Mouse (Mus musculus) limb, embryonic 14.5 days (tissue): ENCODE results near the gene Smpd2. TPM values are rescaled to one million over a fixed set of nuclear protein-coding genes. Genes with fewer than 3 reads are reported as not detected.

ENCODE experiments used
- ATAC-seq: fragments of 200-750 bp; cut with Nextera tagmentation; 2 replicates; pipeline ENCODE4 v1.8.0; 2017; ENCODE audit warnings: low read depth, moderate number of reproducible peaks, moderate TSS enrichment; ENCODE audit not compliant: low FRiP score
- DNase-seq: peaks from one replicate; pipeline ENCODE4 v3.0.0-alpha.2; 2015; ENCODE audit warnings: low spot score
- H3K27ac ChIP-seq: fragments of 300-500 bp; sonication (generic); replicated peaks from 2 replicates; pipeline ENCODE4 v1.5.1; 2014; ENCODE audit warnings: low read depth, mild to moderate bottlenecking, low read length, moderate library complexity, mixed read lengths
- H3K27me3 ChIP-seq: fragments of 300-500 bp; sonication (generic); 2 replicates; pipeline ENCODE4 v1.6.1; 2014; ENCODE audit warnings: low read length, mixed read lengths; ENCODE audit not compliant: control insufficient read depth, insufficient read depth
- H3K36me3 ChIP-seq: fragments of 300-500 bp; sonication (generic); 2 replicates; pipeline ENCODE4 v1.6.1; 2014; ENCODE audit warnings: mild to moderate bottlenecking, low read length, moderate library complexity, mixed read lengths; ENCODE audit not compliant: control insufficient read depth, insufficient read depth
- H3K4me1 ChIP-seq: fragments of 300-500 bp; sonication (generic); 2 replicates; pipeline ENCODE4 v1.6.1; 2014; ENCODE audit warnings: antibody characterized with exemption, low read length, mixed read lengths; ENCODE audit not compliant: control insufficient read depth, insufficient read depth
- H3K4me2 ChIP-seq: fragments of 300-500 bp; sonication (generic); replicated peaks from 2 replicates; pipeline ENCODE4 v1.6.1; 2014; ENCODE audit warnings: low read depth, mild to moderate bottlenecking, low read length, moderate library complexity; ENCODE audit not compliant: severe bottlenecking
- H3K4me3 ChIP-seq: fragments of 300-500 bp; sonication (generic); replicated peaks from 2 replicates; pipeline ENCODE4 v1.5.1; 2014; ENCODE audit warnings: low read length
- H3K9ac ChIP-seq: fragments of 300-500 bp; sonication (generic); 2 replicates; pipeline ENCODE4 v1.6.1; 2014; ENCODE audit warnings: mild to moderate bottlenecking, low read depth, low read length, moderate library complexity; ENCODE audit not compliant: severe bottlenecking
- H3K9me3 ChIP-seq: fragments of 300-500 bp; sonication (generic); 2 replicates; pipeline ENCODE4 v1.6.1; 2016; ENCODE audit warnings: low read length; ENCODE audit not compliant: control insufficient read depth
- POLR2A ChIP-seq: fragments of 200-500 bp; IDR thresholded peaks from 2 replicates; pipeline ENCODE4 v1.8.0; 2012; ENCODE audit warnings: inconsistent platforms, mild to moderate bottlenecking, moderate library complexity, borderline replicate concordance; ENCODE audit not compliant: insufficient read depth, insufficient read length; ENCODE audit errors: extremely low read depth
- WGBS: fragments of 180-500 bp; shearing (Covaris S2); extraction: QIAGEN DNeasy Blood & Tissue Kit; methylation state at CpG from one replicate; pipeline ENCODE4 v1.1.7; 2014; 5-methylcytosine and 5-hydroxymethylcytosine counted together
- polyA plus RNA-seq, 2 experiments: library from polyadenylated mRNA; depleted of rRNA in 1 of 2; stranded (reverse) in 1 of 2; unstranded in 1 of 2; fragments of >200 nt; fragmentation: Nextera tagmentation in 1 of 2; extraction: Ambion mirVana in 1 of 2; gene quantifications; 2 replicates each; pipeline versions ENCODE4 v1.2.1 to v1.2.3; 2012 to 2014

Smpd2 gene
- polyA plus RNA-seq, 2 experiments: 46.2 to 75.2 TPM

- no peak overlapping the region for H3K27ac ChIP-seq
- ATAC-seq (no peak), DNase-seq (no peak)
- H3K9ac ChIP-seq: no peak overlapping the region
- 87% methylated on average over 4 of the region's 4 CpGs for WGBS
- no peak overlapping the region for H3K4me2 ChIP-seq
- no peaks in the 10 kb centered on the region for H3K4me1 ChIP-seq
- no peak overlapping the region for H3K4me3 ChIP-seq
- no peak for TF ChIP-seq POLR2A
- peaks cover 58% of the 10 kb centered on the region for H3K36me3 ChIP-seq
- no peaks in the 10 kb centered on the region for H3K9me3 ChIP-seq
- H3K27me3 ChIP-seq: no peaks in the 10 kb centered on the region
Measured at GRCm38 (mm10) chr10:41459990-41460389, 30.2 kb downstream of the Smpd2 start.

DNA sequence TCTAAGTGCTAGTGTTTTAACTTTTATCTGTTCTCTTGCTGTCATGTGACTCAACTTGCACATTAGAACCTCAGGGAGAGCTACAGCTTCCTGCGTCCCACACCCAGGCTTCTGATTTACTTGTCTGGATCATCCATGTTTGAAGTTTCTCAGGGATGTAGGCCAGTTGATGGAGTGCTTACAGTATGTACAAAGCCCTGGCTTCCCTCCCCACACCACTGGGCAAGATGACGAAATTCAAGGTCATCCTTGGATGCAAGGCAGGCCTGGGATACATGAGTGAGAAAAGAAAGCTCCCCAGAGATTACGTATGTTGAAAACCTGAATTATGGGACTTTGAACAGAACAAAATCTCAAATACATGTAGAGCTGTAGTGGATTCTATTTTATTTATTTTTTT is 37.4 kb downstream of the Smpd2 start:
- Histone ChIP-seq H3K4me2 (no peak overlapping the region), H3K27ac (no peak overlapping the region), H3K9me3 (no peaks in the 10 kb centered on the region), H3K4me3 (no peak overlapping the region), H3K9ac (no peak overlapping the region), H3K27me3 (no peaks in the 10 kb centered on the region), H3K4me1 (0 out of 2 replicates have a peak, but pooled peaks cover 5% of the 10 kb centered on the region), H3K36me3 (peaks cover 47% of the 10 kb centered on the region)
- ATAC-seq: no peak
- DNase-seq: no peak
- WGBS: 93% methylated on average over 3 of the region's 3 CpGs
- TF ChIP-seq POLR2A: no peak

- Histone ChIP-seq H3K36me3 (peaks cover 41% of the 10 kb centered on the region), H3K4me3 (no peak overlapping the region), H3K27ac (no peak overlapping the region), H3K9me3 (no peaks in the 10 kb centered on the region), H3K4me2 (no peak overlapping the region), H3K4me1 (0 out of 2 replicates have a peak, but pooled peaks cover 5% of the 10 kb centered on the region), H3K9ac (no peak overlapping the region), H3K27me3 (no peaks in the 10 kb centered on the region)
- TF ChIP-seq POLR2A: no peak
- ATAC-seq (no peak), DNase-seq (no peak)
- 95% methylated on average over 9 of the region's 9 CpGs for WGBS
Measured at GRCm38 (mm10) chr10:41451656-41452055, 38.5 kb downstream of the Smpd2 start.

DNA sequence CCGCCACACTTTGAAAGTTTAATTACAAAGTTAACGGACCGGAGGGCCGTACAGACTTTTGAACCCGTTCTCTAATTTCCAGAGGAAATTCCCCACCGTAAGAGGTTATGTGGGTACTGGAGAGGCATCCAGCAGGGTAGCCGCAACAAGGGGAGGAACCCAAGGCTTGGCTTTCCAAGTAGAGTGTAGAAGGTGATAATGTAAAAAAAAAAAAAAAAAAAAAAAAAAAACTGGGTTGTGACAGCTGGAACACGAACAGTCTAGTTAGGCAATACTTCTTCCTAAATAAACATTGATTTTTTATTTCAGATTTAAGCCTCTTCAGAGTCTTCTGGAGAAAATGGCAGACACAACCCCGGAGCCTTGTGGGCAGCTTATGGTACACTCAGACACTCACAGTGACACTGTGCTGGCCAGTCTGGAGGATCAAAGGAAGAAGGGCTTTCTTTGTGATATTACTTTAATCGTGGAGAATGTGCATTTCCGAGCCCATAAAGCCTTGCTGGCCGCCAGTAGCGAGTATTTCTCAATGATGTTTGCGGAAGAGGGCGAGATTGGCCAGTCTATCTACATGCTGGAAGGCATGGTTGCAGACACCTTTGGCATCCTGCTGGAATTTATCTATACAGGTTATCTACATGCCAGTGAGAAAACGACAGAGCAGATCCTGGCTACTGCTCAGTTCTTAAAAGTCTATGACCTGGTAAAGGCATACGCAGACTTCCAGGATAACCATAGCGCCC is 39.2 kb downstream of the Smpd2 start:
- Histone ChIP-seq H3K9ac (peak overlapping the region; percentile 62), H3K4me3 (peak overlapping the region; percentile 78), H3K27me3 (no peaks in the 10 kb centered on the region), H3K9me3 (no peaks in the 10 kb centered on the region), H3K4me1 (0 out of 2 replicates have a peak, but pooled peaks cover 5% of the 10 kb centered on the region), H3K27ac (no peak overlapping the region; the same call in 1 of the 2 replicates), H3K36me3 (peaks cover 35% of the 10 kb centered on the region), H3K4me2 (peak overlapping the region; percentile 72)
- 54% methylated on average over 18 of the region's 18 CpGs for WGBS
- ATAC-seq (0 out of 2 replicates have a peak, but pooled peaks have one; percentile 13), DNase-seq (no peak)
- no peak for TF ChIP-seq POLR2A

DNA sequence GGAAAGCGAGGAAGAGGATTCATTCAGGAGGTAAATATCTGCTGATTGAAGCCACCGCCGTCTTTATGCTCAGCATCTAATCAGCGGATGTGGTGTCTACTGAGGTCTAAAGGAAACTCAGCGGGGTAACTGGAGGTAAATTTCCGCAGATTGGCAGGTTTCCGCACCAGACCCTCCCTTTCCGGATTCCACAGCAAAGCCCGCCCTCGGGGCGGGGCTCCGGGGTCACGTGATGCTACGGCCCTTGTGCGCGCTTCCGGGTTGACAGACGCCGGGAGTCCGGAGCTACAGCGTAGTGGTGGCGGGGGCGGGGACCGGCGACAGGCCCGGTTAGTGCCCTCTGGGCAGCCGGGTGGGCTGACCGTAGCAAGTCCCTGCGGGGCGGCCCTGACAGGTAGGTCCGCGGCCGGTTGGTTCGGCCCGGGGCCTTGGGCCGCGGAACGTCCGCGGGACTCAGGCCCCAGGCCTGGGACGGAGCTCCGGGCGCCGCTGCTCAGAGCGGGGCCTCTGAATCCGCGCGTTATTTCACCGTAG is 40.0 kb downstream of the Smpd2 start, which contains the start of gene Zbtb24:
Gene Zbtb24 (plus strand): TSS at position 247 of the 534 bp plus-strand sequence.
- Histone ChIP-seq H3K9me3 (no peaks in the 10 kb centered on the region), H3K9ac (peak within 1 kb of the TSS; percentile 62), H3K27ac (peak within 1 kb of the TSS; percentile 59), H3K27me3 (no peaks in the 10 kb centered on the region), H3K4me1 (0 out of 2 replicates have a peak, but pooled peaks cover 5% of the 10 kb centered on the region), H3K4me3 (peak within 1 kb of the TSS; percentile 78), H3K4me2 (peak within 1 kb of the TSS; percentile 72), H3K36me3 (peaks cover 29% of the 10 kb centered on the region)
- DNase-seq: peak; percentile 97
- TF ChIP-seq POLR2A: peak; percentile 96; the same call in 1 of the 2 replicates
- ATAC-seq: peak; percentile 95
- under 1% methylated on average over 49 of the region's 49 CpGs for WGBS
